Mouse (Mus musculus) midbrain, embryonic 16.5 days (tissue): ENCODE results near the gene Reep1. TPM values are rescaled to one million over a fixed set of nuclear protein-coding genes. Genes with fewer than 3 reads are reported as not detected.
A peak's percentile ranks its signal among the peaks of the same experiment; 100 is the strongest.

Experiments used
- ATAC-seq: fragments of 200-750 bp; cut with Nextera tagmentation; 2 replicates; pipeline ENCODE4 v1.8.0; 2017; ENCODE audit warnings: moderate TSS enrichment
- H3K27ac ChIP-seq: fragments of 300-500 bp; sonication (generic); 2 replicates; pipeline ENCODE4 v1.5.1; 2014; ENCODE audit warnings: mild to moderate bottlenecking, low read length, mixed read lengths
- H3K27me3 ChIP-seq: fragments of 300-500 bp; sonication (generic); 2 replicates; pipeline ENCODE4 v1.6.1; 2014; ENCODE audit warnings: low read depth, low read length, mixed read lengths; ENCODE audit not compliant: control insufficient read depth, insufficient read depth
- H3K36me3 ChIP-seq: fragments of 300-500 bp; sonication (generic); 2 replicates; pipeline ENCODE4 v1.6.1; 2014; ENCODE audit warnings: mild to moderate bottlenecking, low read length, moderate library complexity, mixed read lengths; ENCODE audit not compliant: control insufficient read depth, insufficient read depth
- H3K4me1 ChIP-seq: fragments of 300-500 bp; sonication (generic); 2 replicates; pipeline ENCODE4 v1.6.1; 2014; ENCODE audit warnings: mild to moderate bottlenecking, low read length, mixed read lengths; ENCODE audit not compliant: control insufficient read depth, insufficient read depth
- H3K4me2 ChIP-seq: fragments of 300-500 bp; sonication (generic); 2 replicates; pipeline ENCODE4 v1.6.1; 2014; ENCODE audit warnings: mild to moderate bottlenecking, low read length, mixed read lengths
- H3K4me3 ChIP-seq: fragments of 300-500 bp; sonication (generic); 2 replicates; pipeline ENCODE4 v1.5.1; 2014; ENCODE audit warnings: low read depth, mild to moderate bottlenecking, low read length, moderate library complexity, mixed read lengths
- H3K9ac ChIP-seq: fragments of 300-500 bp; sonication (generic); 2 replicates; pipeline ENCODE4 v1.6.1; 2014; ENCODE audit warnings: low read depth, low read length, mixed read lengths
- H3K9me3 ChIP-seq: fragments of 300-500 bp; sonication (generic); replicated peaks from 2 replicates; pipeline ENCODE4 v1.6.1; 2014; ENCODE audit warnings: mild to moderate bottlenecking, low read length, mixed read lengths; ENCODE audit not compliant: control insufficient read depth, poor library complexity, severe bottlenecking
- WGBS: fragments of 180-500 bp; shearing (Covaris S2); extraction: QIAGEN DNeasy Blood & Tissue Kit; methylation state at CpG from one replicate; pipeline ENCODE4 v1.1.7; 2014; 5-methylcytosine and 5-hydroxymethylcytosine counted together
- polyA plus RNA-seq: library from polyadenylated mRNA; unstranded; fragments of >200 nt; fragmentation: Nextera tagmentation; extraction: Ambion mirVana; gene quantifications from 2 replicates; pipeline ENCODE4 v1.2.1, GENCODE M21; 2015

Reep1 gene
- polyA plus RNA-seq, 1 experiment from 2014 or later = 350 TPM

GRCm38 (mm10) chr6:71780431-71780830 is 73.1 kb downstream of the Reep1 start:
- Histone ChIP-seq H3K4me2 (no peak overlapping the region), H3K9ac (no peak overlapping the region), H3K4me1 (no peaks in the 10 kb centered on the region), H3K36me3 (peaks cover 30% of the 10 kb centered on the region), H3K27ac (no peak overlapping the region), H3K27me3 (no peaks in the 10 kb centered on the region), H3K4me3 (no peak overlapping the region), H3K9me3 (no peaks in the 10 kb centered on the region)
- ATAC-seq = no peak
- 96% methylated on average over 7 of the region's 7 CpGs for WGBS

- H3K36me3 ChIP-seq = peaks cover 24% of the 10 kb centered on the region
Observed at GRCm38 (mm10) chr6:71783165-71783564, 75.8 kb downstream of the Reep1 start.

DNA sequence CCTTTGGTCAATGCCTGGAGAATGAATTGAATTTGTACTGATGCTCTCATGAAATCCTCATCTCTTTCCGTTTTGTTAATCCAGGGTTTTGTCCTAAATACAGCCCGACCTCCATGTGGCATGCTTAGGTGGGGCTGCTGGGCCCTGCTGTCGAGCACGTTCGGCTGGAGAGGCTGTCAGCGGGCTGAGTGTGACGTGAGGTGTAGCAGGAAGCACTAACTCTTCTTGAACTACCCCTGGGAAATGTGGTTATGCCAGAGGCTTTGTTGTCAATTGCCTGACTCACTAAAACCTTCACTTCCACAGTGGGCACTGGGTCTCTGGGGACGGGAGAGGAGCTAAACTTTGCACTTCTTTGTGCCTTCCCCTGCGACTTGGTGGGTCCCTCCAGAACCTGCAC is 81.0 kb downstream of the Reep1 start:
- no peaks in the 10 kb centered on the region for H3K27me3 ChIP-seq
- H3K4me2 ChIP-seq = no peak overlapping the region
- no peaks in the 10 kb centered on the region for H3K9me3 ChIP-seq
- ATAC-seq = no peak
- 78% methylated on average over 9 of the region's 9 CpGs for whole genome bisulfite sequencing
- no peak overlapping the region for H3K4me3 ChIP-seq
- H3K9ac ChIP-seq = no peak overlapping the region
- H3K36me3 ChIP-seq = peaks cover 11% of the 10 kb centered on the region
- no peak overlapping the region for H3K27ac ChIP-seq
- no peaks in the 10 kb centered on the region for H3K4me1 ChIP-seq

More at GRCm38 (mm10) chr6:71783165-71783564, 75.8 kb downstream of the Reep1 start:
- H3K27ac ChIP-seq = no peak overlapping the region
- no peak overlapping the region for H3K9ac ChIP-seq
- H3K27me3 ChIP-seq = no peaks in the 10 kb centered on the region
- H3K4me3 ChIP-seq = no peak overlapping the region
- WGBS = 83% methylated on average over 5 of the region's 5 CpGs
- no peak overlapping the region for H3K4me2 ChIP-seq
- no peaks in the 10 kb centered on the region for H3K9me3 ChIP-seq
- ATAC-seq = no peak
- no peaks in the 10 kb centered on the region for H3K4me1 ChIP-seq

DNA sequence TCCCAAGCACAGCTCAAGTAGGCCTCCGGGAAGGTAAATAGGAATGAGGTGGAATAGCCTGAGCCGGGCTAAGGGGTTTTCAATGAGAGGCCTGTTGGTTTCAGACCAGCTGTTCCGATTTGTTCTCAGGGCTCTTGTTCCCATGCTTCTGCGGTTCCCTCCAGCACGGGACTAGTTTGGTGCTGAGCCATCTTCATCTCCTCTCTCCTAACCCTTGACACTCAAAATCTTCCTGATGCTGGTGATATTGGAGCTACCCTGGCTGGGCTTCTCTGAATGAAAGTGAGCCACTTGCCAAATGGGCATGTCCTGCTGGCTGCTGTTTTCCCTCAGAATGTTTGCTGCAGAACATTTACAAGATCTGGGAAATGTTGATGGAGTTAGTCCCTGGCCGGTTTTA is 84.4 kb downstream of the Reep1 start:
- no peak overlapping the region for H3K4me2 ChIP-seq
- H3K9me3 ChIP-seq = no peaks in the 10 kb centered on the region
- no peaks in the 10 kb centered on the region for H3K4me1 ChIP-seq
- H3K36me3 ChIP-seq = peaks cover 13% of the 10 kb centered on the region; the same call in 1 of the 2 replicates
- H3K4me3 ChIP-seq = no peak overlapping the region
- no peak overlapping the region for H3K27ac ChIP-seq
- no peak overlapping the region for H3K9ac ChIP-seq
- no peak for ATAC-seq
- 83% methylated on average over 6 of the region's 6 CpGs for WGBS
- H3K27me3 ChIP-seq = no peaks in the 10 kb centered on the region

DNA sequence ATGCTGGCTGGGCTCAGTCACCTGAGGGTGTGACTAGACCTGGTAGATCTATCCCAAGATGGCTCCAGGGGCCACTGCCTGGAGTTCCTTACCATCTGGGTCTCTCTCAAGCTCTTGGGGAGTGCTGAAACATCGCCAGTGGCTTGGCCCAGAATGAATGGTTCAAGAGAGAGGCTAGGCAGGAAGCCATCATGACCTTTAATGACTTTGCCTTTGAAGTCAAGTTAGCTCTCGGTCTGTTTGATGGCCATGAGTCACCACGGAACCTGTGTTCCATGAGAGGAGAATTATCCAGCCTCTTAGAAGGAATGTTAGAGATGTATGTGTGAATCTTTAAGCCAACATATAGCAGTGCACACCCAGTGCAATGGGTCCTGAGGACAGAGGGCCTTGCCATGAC is 92.0 kb downstream of the Reep1 start:
- Histone ChIP-seq H3K4me2 (no peak overlapping the region), H3K9me3 (no peaks in the 10 kb centered on the region), H3K36me3 (peaks cover 16% of the 10 kb centered on the region; the same call in 1 of the 2 replicates), H3K27me3 (no peaks in the 10 kb centered on the region), H3K9ac (no peak overlapping the region), H3K4me1 (no peaks in the 10 kb centered on the region), H3K27ac (no peak overlapping the region), H3K4me3 (no peak overlapping the region)
- no peak for ATAC-seq
- WGBS = 85% methylated on average over 3 of the region's 3 CpGs

DNA sequence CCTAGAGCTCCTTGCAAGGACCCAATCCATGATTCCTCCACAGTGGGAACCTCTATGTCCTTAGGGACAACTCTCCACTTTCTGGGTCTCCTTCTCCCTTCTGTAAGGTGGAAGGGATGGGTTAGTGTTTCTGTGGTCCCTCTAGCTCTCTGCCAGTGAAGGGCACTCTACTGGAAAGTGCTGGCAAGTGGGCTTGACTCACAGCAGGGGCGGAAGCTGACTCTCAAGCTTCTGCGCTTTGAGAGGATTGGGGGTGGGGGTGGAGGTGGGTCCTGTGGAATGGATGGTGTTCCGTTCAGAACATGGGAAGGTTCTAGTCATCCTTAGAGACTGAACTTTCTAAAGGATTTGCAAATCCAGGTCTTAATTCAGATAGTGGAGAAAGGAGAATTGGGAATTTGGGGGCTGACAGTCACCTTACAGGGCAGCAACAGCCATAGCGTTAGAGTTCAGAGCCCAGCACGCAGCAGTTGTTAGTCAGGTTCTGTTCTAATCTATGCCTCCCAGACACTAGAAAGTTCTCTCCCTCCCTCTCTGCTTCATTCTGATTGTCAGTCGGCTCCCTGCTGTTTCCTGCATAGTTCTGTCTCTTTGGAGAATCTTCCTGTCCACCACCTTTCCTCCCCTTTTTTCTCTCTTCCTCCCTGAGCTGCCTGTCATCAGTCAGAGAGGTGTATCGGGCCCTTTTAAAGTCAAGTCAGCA is 93.8 kb downstream of the Reep1 start:
- Histone ChIP-seq H3K4me1 (no peaks in the 10 kb centered on the region), H3K4me3 (no peak overlapping the region), H3K27ac (no peak overlapping the region), H3K4me2 (no peak overlapping the region), H3K36me3 (peaks cover 12% of the 10 kb centered on the region; the same call in 1 of the 2 replicates), H3K9ac (no peak overlapping the region), H3K27me3 (no peaks in the 10 kb centered on the region), H3K9me3 (no peaks in the 10 kb centered on the region)
- ATAC-seq = no peak
- 54% methylated on average over 7 of the region's 7 CpGs for WGBS

- H3K9me3 ChIP-seq = no peaks in the 10 kb centered on the region
- WGBS = 65% methylated on average over 10 of the region's 10 CpGs
Observed at GRCm38 (mm10) chr6:71801714-71802094, 94.3 kb downstream of the Reep1 start.

DNA sequence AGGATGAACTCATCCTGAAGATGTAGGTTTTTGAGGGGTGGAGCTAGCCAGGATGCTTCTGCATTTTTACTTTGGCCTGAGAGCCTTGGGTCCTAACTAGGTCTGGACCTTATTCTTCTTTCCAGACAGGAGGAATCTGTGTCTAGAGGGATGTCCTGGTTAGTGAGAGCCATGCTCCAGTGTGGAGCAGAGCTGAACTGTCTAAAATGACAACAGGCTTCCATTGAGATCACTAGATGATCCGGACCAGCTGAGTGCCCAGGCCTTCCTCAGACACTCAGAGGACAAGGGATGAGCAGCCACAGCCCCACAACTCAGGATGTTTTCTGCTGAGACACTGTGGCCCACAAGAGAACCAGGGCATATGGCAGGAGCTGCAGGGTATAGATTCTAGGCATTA is 96.2 kb downstream of the Reep1 start:
- H3K9me3 ChIP-seq = no peaks in the 10 kb centered on the region
- 90% methylated on average over 1 of the region's 1 CpGs for whole genome bisulfite sequencing
- peaks cover 9% of the 10 kb centered on the region; the same call in 1 of the 2 replicates for H3K36me3 ChIP-seq
- H3K4me1 ChIP-seq = no peaks in the 10 kb centered on the region
- no peaks in the 10 kb centered on the region for H3K27me3 ChIP-seq
- no peak overlapping the region for H3K4me2 ChIP-seq
- H3K9ac ChIP-seq = no peak overlapping the region
- peak; percentile 22; the same call in 1 of the 2 replicates for ATAC-seq
- no peak overlapping the region for H3K4me3 ChIP-seq
- H3K27ac ChIP-seq = peak overlapping the region; percentile 19; the same call in 1 of the 2 replicates

More at GRCm38 (mm10) chr6:71801714-71802094, 94.3 kb downstream of the Reep1 start:
- no peak overlapping the region for H3K9ac ChIP-seq
- H3K4me2 ChIP-seq = no peak overlapping the region
- H3K27me3 ChIP-seq = no peaks in the 10 kb centered on the region
- ATAC-seq = peak; percentile 26; the same call in 1 of the 2 replicates
- peaks cover 8% of the 10 kb centered on the region; the same call in 1 of the 2 replicates for H3K36me3 ChIP-seq
- H3K4me1 ChIP-seq = no peaks in the 10 kb centered on the region
- H3K27ac ChIP-seq = no peak overlapping the region
- H3K4me3 ChIP-seq = no peak overlapping the region

DNA sequence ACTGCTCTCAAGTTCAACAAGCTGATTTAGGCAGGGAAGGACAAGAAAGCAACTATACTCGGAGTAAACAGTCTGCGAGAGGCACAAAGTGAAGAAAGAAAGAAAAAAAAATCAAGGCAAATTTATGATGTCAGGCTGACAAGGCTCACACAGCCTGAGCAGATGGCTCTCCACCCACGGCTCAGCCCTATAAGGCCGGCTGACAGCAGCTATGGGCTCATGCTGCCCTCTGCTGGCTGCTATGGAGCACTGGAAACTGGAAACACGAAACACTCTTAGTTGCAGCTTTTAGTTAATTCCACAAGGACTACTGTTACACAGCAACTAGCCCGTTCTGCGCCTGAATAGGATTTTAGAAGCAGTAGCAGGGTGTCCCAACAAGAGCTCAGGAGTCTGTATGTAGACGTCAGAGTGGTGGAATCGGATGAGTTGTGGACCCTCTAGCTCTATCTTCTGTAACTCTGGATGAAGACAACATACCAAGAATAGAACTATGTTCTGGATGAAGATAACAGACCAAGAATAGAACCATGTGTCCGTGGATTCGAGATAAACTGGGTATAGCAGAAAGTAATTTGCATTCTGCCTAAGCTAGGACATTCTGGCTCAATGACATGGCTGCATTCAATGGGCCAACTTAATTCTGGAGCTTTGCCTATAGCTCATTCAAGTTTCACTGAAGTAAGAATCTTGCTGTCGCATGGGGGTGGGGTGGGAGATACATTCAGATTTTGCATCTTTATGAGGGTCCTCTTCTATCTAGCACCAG is 96.9 kb downstream of the Reep1 start:
- H3K4me1 ChIP-seq = no peaks in the 10 kb centered on the region
- no peak overlapping the region for H3K27ac ChIP-seq
- no peaks in the 10 kb centered on the region for H3K27me3 ChIP-seq
- peaks cover 10% of the 10 kb centered on the region; the same call in 1 of the 2 replicates for H3K36me3 ChIP-seq
- no peak overlapping the region for H3K4me2 ChIP-seq
- no peak overlapping the region for H3K9ac ChIP-seq
- H3K9me3 ChIP-seq = no peaks in the 10 kb centered on the region
- H3K4me3 ChIP-seq = no peak overlapping the region
- peak; percentile 88 for ATAC-seq
- WGBS = 26% methylated on average over 12 of the region's 12 CpGs
